In genomic region chr5:33720852-33721490, GRCm38 (mm10) we compare ENCODE assay signal across 8 mouse cellular contexts. TPM values are rescaled to one million over a fixed set of nuclear protein-coding genes. Genes with fewer than 3 reads are reported as not detected.
DNase-seq lines count a peak whose midpoint lies in the region; ATAC-seq and TF ChIP-seq lines count a peak whose summit lies in the region.

No protein-coding gene starts in this region.

- no peak overlapping the region for H3K27ac ChIP-seq in heart, embryonic 11.5 days (ENCODE audit: low read depth, low read length)
- no peak overlapping the region for H3K27ac ChIP-seq in ES-Bruce4 (ENCODE audit: insufficient read depth, low read length)
- H3K27ac ChIP-seq in heart, embryonic 16.5 days (ENCODE audit: low read length) = no peak overlapping the region
- no peak overlapping the region for H3K27ac ChIP-seq in liver, postnatal 0 days (ENCODE audit: low read depth)

- peak overlapping the region; percentile 76; the same call in 1 of the 2 replicates for H3K9ac ChIP-seq in heart, embryonic 11.5 days (ENCODE audit: low read depth, low read length)
- no peak overlapping the region for H3K9ac ChIP-seq in ES-Bruce4 (ENCODE audit: low read depth, poor library complexity, severe bottlenecking)
- H3K9ac ChIP-seq in heart, embryonic 16.5 days (ENCODE audit: low read length) = peak overlapping the region; percentile 73; the same call in 1 of the 2 replicates
- H3K9ac ChIP-seq in liver, postnatal 0 days (replicated peaks) = no peak overlapping the region

- H3K4me3 ChIP-seq in heart, embryonic 11.5 days (ENCODE audit: low read depth, low read length) = peak overlapping the region; percentile 66
- peak overlapping the region; percentile 10 for H3K4me3 ChIP-seq in ES-Bruce4 (ENCODE audit: low read depth, low read length)
- H3K4me3 ChIP-seq in heart, embryonic 16.5 days (ENCODE audit: low read length) = peak overlapping the region; percentile 60
- peak overlapping the region; percentile 49 for H3K4me3 ChIP-seq in liver, postnatal 0 days (ENCODE audit: low read depth, low read length)

- H3K4me2 ChIP-seq in heart, embryonic 11.5 days = peak overlapping the region; percentile 98
- H3K4me2 ChIP-seq in heart, embryonic 16.5 days (ENCODE audit: low read depth, low read length) = peak overlapping the region; percentile 98
- H3K4me2 ChIP-seq in liver, postnatal 0 days (ENCODE audit: low read depth, low read length) = peak overlapping the region; percentile 88

- TF ChIP-seq POLR2A in ES-Bruce4 (IDR thresholded peaks at IDR 0.05; ENCODE audit: insufficient read depth, low read length) = no peak

- H3K36me3 ChIP-seq in heart, embryonic 11.5 days (ENCODE audit: control insufficient read depth, insufficient read depth, low read length) = no peaks in the 10 kb centered on the region
- H3K36me3 ChIP-seq in ES-Bruce4 (ENCODE audit: control insufficient read depth, insufficient read depth, low read length, poor library complexity, severe bottlenecking) = no peaks in the 10 kb centered on the region
- H3K36me3 ChIP-seq in heart, embryonic 16.5 days (ENCODE audit: control insufficient read depth, insufficient read depth) = no peaks in the 10 kb centered on the region
- no peaks in the 10 kb centered on the region for H3K36me3 ChIP-seq in liver, postnatal 0 days (replicated peaks; ENCODE audit: insufficient read depth, low read length)

- H3K4me1 ChIP-seq in heart, embryonic 11.5 days (ENCODE audit: control insufficient read depth, insufficient read depth, low read length) = peaks cover 26% of the 10 kb centered on the region
- peaks cover 5% of the 10 kb centered on the region for H3K4me1 ChIP-seq in ES-Bruce4 (ENCODE audit: control insufficient read depth, insufficient read depth, low read length)
- H3K4me1 ChIP-seq in heart, embryonic 16.5 days (ENCODE audit: control insufficient read depth, insufficient read depth, low read length) = peaks cover 14% of the 10 kb centered on the region
- H3K4me1 ChIP-seq in liver, postnatal 0 days (ENCODE audit: insufficient read depth) = peaks cover 13% of the 10 kb centered on the region

- H3K27me3 ChIP-seq in heart, embryonic 11.5 days (ENCODE audit: control insufficient read depth, insufficient read depth, low read length) = peaks cover 24% of the 10 kb centered on the region
- peaks cover 18% of the 10 kb centered on the region for H3K27me3 ChIP-seq in ES-Bruce4 (ENCODE audit: control insufficient read depth, insufficient read depth, low read length, poor library complexity, severe bottlenecking)
- peaks cover 25% of the 10 kb centered on the region for H3K27me3 ChIP-seq in heart, embryonic 16.5 days (ENCODE audit: control insufficient read depth, insufficient read depth, low read length)
- peaks cover 34% of the 10 kb centered on the region for H3K27me3 ChIP-seq in liver, postnatal 0 days (ENCODE audit: insufficient read depth, low read length)

- no peak for TF ChIP-seq EP300 in ES-Bruce4 (IDR thresholded peaks at IDR 0.05; ENCODE audit: insufficient read depth, low read depth, low read length)
- no peak for TF ChIP-seq EP300 in liver, postnatal 0 days (IDR thresholded peaks at IDR 0.05; ENCODE audit: low read depth)

- ATAC-seq in heart, embryonic 11.5 days (replicated peaks; ENCODE audit: insufficient number of reproducible peaks, low FRiP score, low TSS enrichment) = no peak
- ATAC-seq in heart, embryonic 16.5 days (replicated peaks; ENCODE audit: extremely low read depth, insufficient read depth, low FRiP score) = no peak
- peak; percentile 26 for ATAC-seq in liver, postnatal 0 days

- DNase-seq in heart, adult 18-20 months = no peak
- DNase-seq in liver, postnatal 0 days = no peak
- no peak for DNase-seq in right cerebral cortex, adult 18-20 months
- DNase-seq in T-cell, adult 2 months (ENCODE audit: low spot score) = no peak
- no peak for DNase-seq in kidney, postnatal 10 days

- TF ChIP-seq CTCF in ES-Bruce4 (IDR thresholded peaks at IDR 0.05; ENCODE audit: low read depth, low read length) = no peak
- TF ChIP-seq CTCF in liver, postnatal 0 days (IDR thresholded peaks at IDR 0.05; ENCODE audit: low read depth) = no peak

- 8% methylated on average over 8 of the region's 8 CpGs for WGBS in heart, embryonic 11.5 days (ENCODE audit: insufficient replicate concordance)
- WGBS in heart, embryonic 16.5 days = 6% methylated on average over 8 of the region's 8 CpGs
- 13% methylated on average over 8 of the region's 8 CpGs for WGBS in liver, postnatal 0 days (ENCODE audit: insufficient replicate concordance)

- H3K9me3 ChIP-seq in heart, embryonic 11.5 days (replicated peaks; ENCODE audit: control insufficient read depth, low read length) = no peaks in the 10 kb centered on the region
- no peaks in the 10 kb centered on the region for H3K9me3 ChIP-seq in ES-Bruce4 (replicated peaks; ENCODE audit: control insufficient read depth, insufficient read depth, low read length, poor library complexity, severe bottlenecking)
- no peaks in the 10 kb centered on the region for H3K9me3 ChIP-seq in heart, embryonic 16.5 days (replicated peaks; ENCODE audit: control insufficient read depth, low read length)
- no peaks in the 10 kb centered on the region for H3K9me3 ChIP-seq in liver, postnatal 0 days (ENCODE audit: low read length)

RNA-seq across cellular contexts. Expression of gene Fgfr3, which starts 0.5 kb away (rescaled TPM):
- polyA plus RNA-seq in heart, embryonic 11.5 days (2014; fragmentation: Nextera tagmentation; extraction: Ambion mirVana) = 4.4 and 4.9 TPM in 2 replicates
- total RNA-seq in heart, adult 18-20 months (2021) = 10 to 100 TPM; 10.3 to 11.9 TPM
- 2.9 and 4.0 TPM in 2 replicates for polyA plus RNA-seq in ES-Bruce4 (2011; ENCODE audit: insufficient read depth, insufficient read length, low read depth, missing spikeins)
- polyA plus RNA-seq in heart, embryonic 16.5 days (2015; fragmentation: Nextera tagmentation; extraction: Ambion mirVana) = 3.9 and 8.8 TPM in 2 replicates
- 1.3 and 1.4 TPM in 2 replicates for polyA plus RNA-seq in liver, postnatal 0 days (2015; fragmentation: Nextera tagmentation; extraction: Ambion mirVana)

Comparison
In these comparisons a context has a peak if more than half of its experiments do, and no peak if none do; other contexts are left out.
1. H3K4me3 ChIP-seq: peak in every context shown above with its lines; median percentile 66 in heart, embryonic 11.5 days; 60 in heart, embryonic 16.5 days; 49 in liver, postnatal 0 days; 10 in ES-Bruce4.
2. H3K9ac ChIP-seq: peak in heart, embryonic 11.5 days (single experiment) and heart, embryonic 16.5 days (single experiment); none in ES-Bruce4 (single experiment) and liver, postnatal 0 days (single experiment).
3. Peak in every context shown above with its lines, with median percentiles within 50 percentile points of each other: H3K4me2 ChIP-seq.